Mouse (Mus musculus) G1E (cell line): ENCODE data around the gene Frrs1l.

Experiments
- CTCF ChIP-seq: IDR thresholded peaks from 2 replicates; pipeline ENCODE4 v1.5.1; 2012; ENCODE audit warnings: low read depth, low read length, inconsistent platforms, mixed read lengths
- TAL1 ChIP-seq: conservative IDR thresholded peaks from 2 replicates; pipeline ENCODE4 v1.6.1; 2012; ENCODE audit warnings: low read depth, low read length, inconsistent platforms, mixed read lengths

GRCm38 (mm10) chr4:56946180-56946579 lies 44.0 kb downstream of the Frrs1l start:
- TF ChIP-seq CTCF (no peak), TAL1 (no peak)
